Mouse (Mus musculus) C2C12 (cell line): Measurements from ENCODE around the gene Gm4707. TPM values are rescaled to one million over a fixed set of nuclear protein-coding genes. Genes with fewer than 3 reads are reported as not detected.
"Not testable (repeated sequence)": the region's sequence is repeated elsewhere in the genome, so short reads cannot be mapped to it uniquely, and the experiment has no call there.

Source experiments
- H3K27me3 ChIP-seq: one replicate; pipeline ENCODE4 v1.6.1; 2011; ENCODE audit not compliant: control insufficient read depth, insufficient read depth, insufficient read length
- H3K36me3 ChIP-seq: one replicate; pipeline ENCODE4 v1.6.1; 2011; ENCODE audit not compliant: control insufficient read depth, insufficient read depth
- H3K4me3 ChIP-seq: one replicate; pipeline ENCODE4 v1.5.1; 2011; ENCODE audit warnings: mild to moderate bottlenecking, control low read depth; ENCODE audit not compliant: poor library complexity, insufficient read depth, severe bottlenecking
- H3K79me2 ChIP-seq: one replicate; pipeline ENCODE4 v1.6.1; 2011; ENCODE audit not compliant: control insufficient read depth, insufficient read depth
- H3K79me3 ChIP-seq: one replicate; pipeline ENCODE4 v1.6.1; 2011; ENCODE audit warnings: low read depth, control low read depth
- H3ac ChIP-seq: one replicate; pipeline ENCODE3; 2011; ENCODE audit warnings: low read depth; ENCODE audit not compliant: control insufficient read depth, insufficient read length
- CEBPB ChIP-seq: IDR thresholded peaks from one replicate; pipeline ENCODE4 v1.6.1; 2011; ENCODE audit warnings: low read depth, mild to moderate bottlenecking, control low read depth, moderate library complexity
- CTCF ChIP-seq: IDR thresholded peaks from one replicate; pipeline ENCODE4 v1.5.1; 2011; ENCODE audit not compliant: control insufficient read depth, insufficient read depth, insufficient read length
- FOSL1 ChIP-seq: IDR thresholded peaks from one replicate; pipeline ENCODE4 v1.8.0; 2011; ENCODE audit warnings: mild to moderate bottlenecking, low read length; ENCODE audit not compliant: poor library complexity, insufficient read depth, severe bottlenecking
- MAX ChIP-seq: IDR thresholded peaks from one replicate; pipeline ENCODE4 v1.6.1; 2011; ENCODE audit warnings: mild to moderate bottlenecking, control low read depth
- MYOD1 ChIP-seq: IDR thresholded peaks from one replicate; pipeline ENCODE4 v1.6.1; 2011; ENCODE audit warnings: low read depth; ENCODE audit not compliant: control insufficient read depth, insufficient read length
- MYOG ChIP-seq: IDR thresholded peaks from one replicate; pipeline ENCODE4 v1.6.1; 2011; ENCODE audit not compliant: control insufficient read depth, insufficient read length; ENCODE audit errors: extremely low read depth
- USF1 ChIP-seq: IDR thresholded peaks from one replicate; pipeline ENCODE4 v1.6.1; 2011; ENCODE audit warnings: low read depth, mild to moderate bottlenecking, control low read depth, moderate library complexity
- polyA plus RNA-seq: library from polyadenylated mRNA; unstranded; fragments of >200 nt; fragmentation: generic; extraction: Trizol; gene quantifications from one replicate; pipeline ENCODE4 v1.2.1, GENCODE M21; 2012; ENCODE audit warnings: missing spikeins

Gene Gm4707
- polyA plus RNA-seq, 1 experiment, result 0.20 TPM

DNA sequence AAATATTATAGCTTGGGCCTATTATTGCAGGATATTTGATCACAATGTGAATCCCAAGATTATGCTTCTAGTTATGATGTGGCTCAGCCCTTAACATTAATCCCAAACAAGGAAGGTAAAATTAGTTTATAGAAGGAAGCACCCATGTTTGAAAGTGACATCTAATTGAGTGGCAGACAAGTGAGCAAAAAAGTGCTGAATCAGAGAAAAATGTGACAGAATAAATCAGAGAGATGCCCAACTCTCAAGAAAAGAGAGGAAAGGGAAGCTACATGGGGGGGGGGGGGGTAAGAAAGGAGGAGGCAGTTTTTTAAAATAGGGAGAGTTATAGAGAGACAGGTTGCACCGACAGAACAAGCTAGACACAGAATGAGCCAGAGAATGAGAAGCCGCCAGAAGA lies 11.5 kb upstream of the Gm4707 start:
- TF ChIP-seq USF1, result no peak
- no peak for TF ChIP-seq MYOG
- no peak for TF ChIP-seq MYOD1
- no peak for TF ChIP-seq CEBPB
- TF ChIP-seq CTCF, result no peak
- no peak for TF ChIP-seq MAX
- no peak for TF ChIP-seq FOSL1
- no peak overlapping the region for H3K4me3 ChIP-seq
- H3ac ChIP-seq, result no peak overlapping the region
- H3K79me2 ChIP-seq, result peaks cover 89% of the 10 kb centered on the region
- peaks cover 86% of the 10 kb centered on the region for H3K79me3 ChIP-seq
- H3K27me3 ChIP-seq, result no peaks in the 10 kb centered on the region
- peaks cover 6% of the 10 kb centered on the region for H3K36me3 ChIP-seq

DNA sequence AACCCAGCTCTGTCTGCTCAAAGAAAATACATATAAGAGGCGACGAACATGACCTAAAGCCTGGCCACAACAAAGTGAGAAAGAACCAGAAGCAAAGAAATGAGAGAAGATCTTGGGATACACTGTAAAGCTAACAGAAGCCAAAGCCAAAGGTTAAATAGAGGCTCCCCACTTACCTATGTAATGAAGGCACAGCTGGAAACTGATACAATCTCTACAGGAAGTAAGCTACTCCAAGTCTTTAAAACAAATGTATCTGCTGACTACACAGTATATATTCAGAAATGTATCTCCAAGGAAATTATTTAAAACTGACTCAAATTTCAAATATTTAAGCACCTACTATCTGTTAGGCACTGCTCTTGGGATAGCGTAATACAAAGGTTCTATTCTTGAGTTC lies 594 bp upstream of the Gm4707 start:
- no peak for TF ChIP-seq MYOD1
- no peak for TF ChIP-seq FOSL1
- no peak for TF ChIP-seq USF1
- no peak for TF ChIP-seq MYOG
- H3K27me3 ChIP-seq, result no peaks in the 10 kb centered on the region

DNA sequence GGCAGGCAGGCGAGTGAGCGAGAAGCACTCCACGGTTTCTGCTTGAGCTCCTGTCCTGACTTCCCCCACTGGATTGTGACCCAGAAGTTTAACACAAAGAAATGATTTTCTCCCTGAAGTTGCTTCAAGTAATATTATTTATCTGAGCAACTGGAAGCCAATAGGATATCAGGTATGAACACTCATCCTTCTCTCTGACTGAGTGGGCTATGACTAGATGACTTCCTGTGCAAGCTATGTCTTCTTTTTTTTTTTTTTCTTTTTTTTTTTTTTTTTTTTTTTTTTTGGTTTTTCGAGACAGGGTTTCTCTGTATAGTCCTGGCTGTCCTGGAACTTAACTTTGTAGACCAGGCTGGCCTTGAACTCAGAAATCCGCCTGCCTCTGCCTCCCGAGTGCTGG lies 2.4 kb downstream of the Gm4707 start:
- H3K79me2 ChIP-seq, result peaks cover 84% of the 10 kb centered on the region
- not testable (repeated sequence) for H3K27me3 ChIP-seq, H3ac ChIP-seq, H3K4me3 ChIP-seq
- H3K79me3 ChIP-seq, result peaks cover 48% of the 10 kb centered on the region
- H3K36me3 ChIP-seq, result peaks cover 61% of the 10 kb centered on the region

More for the DNA sequence above, 594 bp upstream of the Gm4707 start:
- Histone ChIP-seq H3K36me3 (peaks cover 60% of the 10 kb centered on the region), H3ac (no peak overlapping the region), H3K79me3 (peaks cover 58% of the 10 kb centered on the region), H3K4me3 (no peak overlapping the region), H3K79me2 (peaks cover 96% of the 10 kb centered on the region)

DNA sequence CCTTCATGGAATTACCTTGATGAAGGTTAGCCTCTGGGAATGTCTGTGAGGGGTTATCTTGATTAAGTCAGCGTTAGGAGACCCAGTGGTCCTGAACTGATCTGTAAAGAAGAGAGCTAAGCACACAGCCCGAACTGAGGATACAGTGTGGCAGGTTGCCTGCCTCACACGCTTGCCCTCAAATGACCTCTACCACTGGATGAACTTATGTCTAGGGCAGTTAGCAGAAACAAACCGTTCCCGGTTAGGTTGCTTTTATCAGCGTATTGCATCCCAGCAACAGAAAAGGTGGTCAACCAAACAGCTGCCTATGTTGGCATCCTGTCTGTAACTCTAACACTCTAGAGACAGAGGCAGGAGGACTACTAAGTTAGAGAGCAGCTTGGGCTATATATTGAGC lies 14.5 kb downstream of the Gm4707 start:
- peaks cover 75% of the 10 kb centered on the region for H3K36me3 ChIP-seq
- peaks cover 11% of the 10 kb centered on the region for H3K79me3 ChIP-seq
- no peaks in the 10 kb centered on the region for H3K27me3 ChIP-seq
- no peak overlapping the region for H3K4me3 ChIP-seq
- H3K79me2 ChIP-seq, result peaks cover 59% of the 10 kb centered on the region
- H3ac ChIP-seq, result no peak overlapping the region
- TF ChIP-seq CTCF (no peak), MYOG (no peak), MAX (no peak), USF1 (no peak), CEBPB (no peak), MYOD1 (no peak), FOSL1 (no peak)

DNA sequence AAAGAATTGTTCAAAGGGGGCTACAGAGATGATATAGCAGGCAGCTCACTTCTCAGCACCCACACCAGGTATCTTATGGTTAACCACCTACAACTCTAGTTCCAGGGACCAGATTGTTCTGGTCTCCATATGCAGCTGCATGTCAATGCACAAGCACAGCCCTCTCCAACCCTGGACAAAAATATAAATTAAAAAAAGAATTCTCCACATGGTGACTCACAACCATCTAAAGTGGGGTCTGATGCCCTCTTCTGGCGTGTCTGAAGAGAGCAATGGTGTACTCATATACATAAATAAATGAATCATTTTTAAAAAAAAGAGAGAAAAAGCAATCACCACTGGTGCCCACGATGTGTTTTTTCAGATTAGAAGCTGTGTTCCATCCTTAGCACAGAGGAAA lies 15.0 kb downstream of the Gm4707 start:
- H3K4me3 ChIP-seq, result no peak overlapping the region
- peaks cover 79% of the 10 kb centered on the region for H3K36me3 ChIP-seq
- H3K79me3 ChIP-seq, result peaks cover 15% of the 10 kb centered on the region
- H3ac ChIP-seq, result no peak overlapping the region
- no peaks in the 10 kb centered on the region for H3K27me3 ChIP-seq
- peaks cover 54% of the 10 kb centered on the region for H3K79me2 ChIP-seq
- no peak for TF ChIP-seq CTCF
- TF ChIP-seq FOSL1, result no peak
- TF ChIP-seq MYOG, result no peak
- no peak for TF ChIP-seq MYOD1
- no peak for TF ChIP-seq CEBPB
- no peak for TF ChIP-seq MAX
- no peak for TF ChIP-seq USF1

DNA sequence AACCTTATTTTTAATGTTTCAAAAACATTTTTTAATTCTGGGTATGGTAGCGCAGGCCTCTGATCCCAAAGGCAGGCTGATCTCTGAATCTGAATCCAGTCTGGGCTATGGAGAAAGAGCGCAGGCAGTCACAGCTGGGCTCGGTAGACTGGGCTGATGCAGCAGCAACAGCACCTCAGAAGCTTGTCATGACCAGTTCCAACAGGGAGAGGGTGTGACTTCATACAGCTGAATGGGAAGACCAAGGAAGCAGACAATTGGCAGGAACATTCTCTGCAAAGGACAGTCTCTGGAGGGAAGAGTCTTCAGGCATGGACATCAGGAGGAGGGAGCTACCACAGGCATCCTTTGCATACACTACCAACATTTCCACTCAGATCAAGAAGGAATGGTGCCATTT lies 15.6 kb downstream of the Gm4707 start:
- Histone ChIP-seq H3K79me3 (peaks cover 11% of the 10 kb centered on the region), H3K27me3 (no peaks in the 10 kb centered on the region), H3ac (no peak overlapping the region), H3K4me3 (no peak overlapping the region), H3K36me3 (peaks cover 77% of the 10 kb centered on the region), H3K79me2 (peaks cover 48% of the 10 kb centered on the region)
- TF ChIP-seq MYOG (no peak), CEBPB (no peak), USF1 (no peak), FOSL1 (no peak), CTCF (no peak), MAX (no peak), MYOD1 (no peak)
